Mouse (Mus musculus): ENCODE measurements around the gene Tacstd2.

GRCm38 (mm10) chr6:67491755-67492154, 43.8 kb downstream of the Tacstd2 start, which contains the start of gene Il23r:
- no peak for TF ChIP-seq CTCF (IDR thresholded peaks at IDR 0.05; ENCODE audit: low read depth, low read length)
- no peak for TF ChIP-seq POLR2A (IDR thresholded peaks at IDR 0.05; ENCODE audit: insufficient read depth, low read length)

Data from ES-Bruce4 (cell line).